In genomic region chr2:32842558-32842957, GRCm38 (mm10) we compare ENCODE assay signal across 14 mouse cellular contexts. TPM values are rescaled to one million over a fixed set of nuclear protein-coding genes. Genes with fewer than 3 reads are reported as not detected.
DNase-seq lines count a peak whose midpoint lies in the region; ATAC-seq and TF ChIP-seq lines count a peak whose summit lies in the region.
"Had no signal": no experiment of that assay in that cellular context is flagged by ENCODE, and none has a peak within 500 bp of the region (broad histone marks: within the 10 kb centered on the region; RNA-seq: fewer than 3 reads in every experiment).

No protein-coding gene starts in this region.

- DNase-seq in cerebellum, adult 11-12 months: peak; percentile 45
- no peak for DNase-seq in cerebellum, postnatal 4 days (ENCODE audit: low spot score in 2 of 2)
- no peak for DNase-seq in liver, postnatal 0 days
- DNase-seq in liver, embryonic 11.5 days (ENCODE audit: low spot score): no peak
- DNase-seq in ES-CJ7 (ENCODE audit: low read depth, low spot score): peak; percentile 68
- DNase-seq in embryo, embryonic 11 days: peak; percentile 25
- no peak for DNase-seq in gastrocnemius, postnatal 14 days
- DNase-seq in layer of hippocampus, postnatal 36 days: no peak
- DNase-seq: adrenal gland, postnatal 10 days; kidney, adult 18-20 months had no signal

- TF ChIP-seq CTCF in liver, postnatal 0 days (IDR thresholded peaks at IDR 0.05; ENCODE audit: low read depth): peak; percentile 61

- no peak overlapping the region for H3K4me2 ChIP-seq in liver, postnatal 0 days (ENCODE audit: low read depth, low read length)
- no peak overlapping the region for H3K4me2 ChIP-seq in liver, embryonic 11.5 days
- H3K4me2 ChIP-seq: heart, embryonic 12.5 days had no signal

- H3K9me3 ChIP-seq in liver, postnatal 0 days (ENCODE audit: low read length): no peaks in the 10 kb centered on the region
- H3K9me3 ChIP-seq in liver, embryonic 11.5 days (ENCODE audit: control insufficient read depth, low read length): no peaks in the 10 kb centered on the region
- H3K9me3 ChIP-seq: heart, embryonic 12.5 days; megakaryocyte, embryonic 14.5 days had no signal

- no peak overlapping the region for H3K27ac ChIP-seq in liver, postnatal 0 days (ENCODE audit: low read depth)
- H3K27ac ChIP-seq in liver, embryonic 11.5 days (ENCODE audit: low read depth, low read length): no peak overlapping the region

- no peaks in the 10 kb centered on the region for H3K36me3 ChIP-seq in liver, postnatal 0 days (replicated peaks; ENCODE audit: insufficient read depth, low read length)
- no peaks in the 10 kb centered on the region; the same call in 1 of the 2 replicates for H3K36me3 ChIP-seq in liver, embryonic 11.5 days (ENCODE audit: control insufficient read depth, insufficient read depth, low read length)

- no peak for ATAC-seq in liver, postnatal 0 days
- no peak for ATAC-seq in liver, embryonic 11.5 days (replicated peaks; ENCODE audit: low FRiP score)
- ATAC-seq: forebrain, embryonic 14.5 days had no signal

- intact Hi-C loops in gastrocnemius, postnatal 14 days (cut with DNase I; ENCODE audit: low total_unique reads): no loop called here

- no peak for TF ChIP-seq EP300 in liver, postnatal 0 days (IDR thresholded peaks at IDR 0.05; ENCODE audit: low read depth)

- WGBS in liver, postnatal 0 days (ENCODE audit: insufficient replicate concordance): 29% methylated on average over 4 of the region's 4 CpGs
- 32% methylated on average over 4 of the region's 4 CpGs for WGBS in liver, embryonic 11.5 days

- no peak overlapping the region for H3K4me3 ChIP-seq in liver, postnatal 0 days (ENCODE audit: low read depth, low read length)
- no peak overlapping the region for H3K4me3 ChIP-seq in liver, embryonic 11.5 days (ENCODE audit: low read depth, low read length)
- H3K4me3 ChIP-seq: heart, embryonic 12.5 days; megakaryocyte, embryonic 14.5 days had no signal

- no peak overlapping the region for H3K9ac ChIP-seq in liver, postnatal 0 days (replicated peaks)
- H3K9ac ChIP-seq in liver, embryonic 11.5 days (ENCODE audit: low read depth, low read length): no peak overlapping the region
- H3K9ac ChIP-seq: heart, embryonic 12.5 days had no signal

- H3K4me1 ChIP-seq in liver, postnatal 0 days (ENCODE audit: insufficient read depth): peaks cover 6% of the 10 kb centered on the region; the same call in 1 of the 2 replicates
- H3K4me1 ChIP-seq in liver, embryonic 11.5 days (replicated peaks; ENCODE audit: control insufficient read depth, insufficient read depth, low read length): peaks cover 7% of the 10 kb centered on the region

- H3K27me3 ChIP-seq in liver, postnatal 0 days (ENCODE audit: insufficient read depth, low read length): no peaks in the 10 kb centered on the region
- no peaks in the 10 kb centered on the region for H3K27me3 ChIP-seq in liver, embryonic 11.5 days (replicated peaks; ENCODE audit: control insufficient read depth, insufficient read depth, low read length)
- H3K27me3 ChIP-seq: heart, embryonic 12.5 days had no signal

RNA-seq across cellular contexts. Expression of gene Stxbp1, which starts 4.5 kb away (rescaled TPM):
- polyA plus RNA-seq in liver, postnatal 0 days (2015; fragmentation: Nextera tagmentation; extraction: Ambion mirVana): 2.1 and 2.3 TPM in 2 replicates
- 11.8 and 12.0 TPM in 2 replicates for polyA plus RNA-seq in liver, embryonic 11.5 days (2014; fragmentation: Nextera tagmentation; extraction: Ambion mirVana)
- total RNA-seq in gastrocnemius, postnatal 14 days (2021): 10 to 100 TPM in 1 of 2 experiments, 1 to 10 TPM in 1; 7.2 to 10.6 TPM
- total RNA-seq in layer of hippocampus, postnatal 36 days (2021): 100 to 1,000 TPM; 561 to 604 TPM

RNA-seq across cellular contexts. Expression of gene Fam129b, which starts 33.4 kb away (rescaled TPM):
- polyA plus RNA-seq in liver, postnatal 0 days (2015; fragmentation: Nextera tagmentation; extraction: Ambion mirVana): 5.2 and 5.9 TPM in 2 replicates
- polyA plus RNA-seq in liver, embryonic 11.5 days (2014; fragmentation: Nextera tagmentation; extraction: Ambion mirVana): 11.1 and 11.9 TPM in 2 replicates
- total RNA-seq in gastrocnemius, postnatal 14 days (2021): 10 to 100 TPM; 12.1 to 15.8 TPM
- 10 to 100 TPM; 14.0 to 17.7 TPM for total RNA-seq in layer of hippocampus, postnatal 36 days (2021)

RNA-seq across cellular contexts. Expression of gene Cfap157, which starts 58.3 kb away (rescaled TPM):
- polyA plus RNA-seq in liver, postnatal 0 days (2015; fragmentation: Nextera tagmentation; extraction: Ambion mirVana): 0.25 TPM in 1 of 2 replicates, not detected in the other
- 0.30 and 0.79 TPM in 2 replicates for polyA plus RNA-seq in liver, embryonic 11.5 days (2014; fragmentation: Nextera tagmentation; extraction: Ambion mirVana)
- under 1 TPM in 1 of 2 experiments, not detected in 1; 0.35 TPM for total RNA-seq in gastrocnemius, postnatal 14 days (2021)
- total RNA-seq in layer of hippocampus, postnatal 36 days (2021): under 1 TPM; 0.43 to 0.72 TPM
- total RNA-seq: adrenal gland, postnatal 10 days; common myeloid progenitor, adult 5-6 weeks had no signal

Comparison
In these comparisons a context has a peak if more than half of its experiments do, and no peak if none do; other contexts are left out.
1. DNase-seq: peak in cerebellum, adult 11-12 months (single experiment), ES-CJ7 (single experiment) and embryo, embryonic 11 days (single experiment); none in cerebellum, postnatal 4 days (0 of 2), liver, postnatal 0 days (single experiment), liver, embryonic 11.5 days (single experiment), gastrocnemius, postnatal 14 days (single experiment) and layer of hippocampus, postnatal 36 days (0 of 2).
2. RNA of gene Stxbp1, which starts 4.5 kb away (total RNA-seq): 561 to 604 TPM in layer of hippocampus, postnatal 36 days; 7.2 to 10.6 TPM in gastrocnemius, postnatal 14 days; every median in the first group is over 10 times any median in the second.